Mouse (Mus musculus) left cerebral cortex, adult 2 months (tissue): ENCODE measurements around the gene Fam198a. TPM values are rescaled to one million over a fixed set of nuclear protein-coding genes. Genes with fewer than 3 reads are reported as not detected.

Experiments
- DNase-seq, 2 experiments: peaks; one replicate each; pipeline ENCODE4 v3.0.0; 2021 to 2022; ENCODE audit warnings: low spot score in 2 of 2, mixed read lengths in 1 of 2; ENCODE audit errors: extremely low spot score in 1 of 2
- H3K27ac ChIP-seq: fragments of 200-600 bp; 2 replicates; pipeline ENCODE4 v1.8.1; 2022
- H3K4me3 ChIP-seq: fragments of 200-600 bp; 2 replicates; pipeline ENCODE4 v1.8.1; 2022
- CTCF ChIP-seq: fragments of 200-600 bp; IDR thresholded peaks from 2 replicates; pipeline ENCODE4 v1.8.1; 2022; ENCODE audit warnings: antibody characterized with exemption, mild to moderate bottlenecking, moderate library complexity
- intact Hi-C: fragments of 180-260 bp; cut with DNase I; formaldehyde crosslinking; loops from one replicate; pipeline ENCODE4 v1.15.1; 2025
- total RNA-seq, 2 experiments: library from RNA; stranded (reverse); gene quantifications; 2 replicates each; pipeline ENCODE4 v1.2.3; 2021

Gene Fam198a
- total RNA-seq, 2 experiments from 2014 or later: 6.4 to 6.6 TPM

DNA sequence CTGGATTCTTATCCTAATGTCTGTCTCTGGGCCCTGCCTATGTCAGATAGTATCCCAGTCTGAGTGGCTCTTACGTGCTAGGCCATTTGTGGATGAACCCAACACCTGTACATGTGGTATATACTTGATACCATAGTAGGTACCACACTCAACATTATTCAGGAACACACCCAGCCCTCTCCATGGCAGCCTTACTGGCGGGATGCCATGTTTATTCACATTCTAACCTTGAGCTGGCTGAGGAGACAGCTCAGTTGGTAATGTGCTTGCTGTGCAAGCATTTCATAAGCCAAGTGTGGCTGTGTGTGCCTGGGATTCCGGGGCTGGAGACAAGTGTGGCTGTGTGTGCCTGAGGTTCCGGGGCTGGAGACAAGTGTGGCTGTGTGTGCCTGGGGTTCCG is 17.5 kb downstream of the Fam198a start:
- intact Hi-C loops: no loop called here
- TF ChIP-seq CTCF: no peak

DNA sequence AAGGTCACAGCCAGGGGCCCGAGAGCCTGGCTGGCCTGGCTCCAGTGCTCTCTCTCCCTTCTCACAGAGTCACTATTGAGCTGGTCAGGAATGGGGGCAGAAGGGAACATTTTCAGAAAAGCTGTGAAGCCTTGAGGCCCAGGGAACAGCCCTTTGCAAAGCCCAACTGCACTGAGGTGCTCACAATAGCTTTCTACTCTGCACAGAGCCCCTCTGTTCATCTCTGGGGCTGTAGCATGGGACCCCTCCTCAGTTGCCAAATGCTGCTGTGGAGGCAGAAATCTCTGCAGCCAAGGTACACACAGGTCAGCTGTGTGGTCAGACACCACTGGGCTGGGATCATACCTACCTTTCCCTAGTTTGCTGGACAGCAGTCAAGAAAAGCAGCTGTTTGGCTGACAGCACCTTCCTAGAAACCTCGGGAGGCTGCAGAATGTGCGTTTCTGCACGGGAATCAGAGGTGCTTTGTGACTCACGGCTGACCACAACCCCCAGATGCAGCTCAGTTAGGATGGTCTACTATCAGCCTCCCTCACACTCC is 19.1 kb downstream of the Fam198a start:
- no peak for DNase-seq
- Histone ChIP-seq H3K4me3 (no peak overlapping the region), H3K27ac (peak overlapping the region; percentile 32; the same call in 1 of the 2 replicates)
- no peak for TF ChIP-seq CTCF
- intact Hi-C loops: no loop called here

More for the DNA sequence above, 17.5 kb downstream of the Fam198a start:
- no peak overlapping the region for H3K4me3 ChIP-seq
- no peak for DNase-seq
- H3K27ac ChIP-seq: no peak overlapping the region

DNA sequence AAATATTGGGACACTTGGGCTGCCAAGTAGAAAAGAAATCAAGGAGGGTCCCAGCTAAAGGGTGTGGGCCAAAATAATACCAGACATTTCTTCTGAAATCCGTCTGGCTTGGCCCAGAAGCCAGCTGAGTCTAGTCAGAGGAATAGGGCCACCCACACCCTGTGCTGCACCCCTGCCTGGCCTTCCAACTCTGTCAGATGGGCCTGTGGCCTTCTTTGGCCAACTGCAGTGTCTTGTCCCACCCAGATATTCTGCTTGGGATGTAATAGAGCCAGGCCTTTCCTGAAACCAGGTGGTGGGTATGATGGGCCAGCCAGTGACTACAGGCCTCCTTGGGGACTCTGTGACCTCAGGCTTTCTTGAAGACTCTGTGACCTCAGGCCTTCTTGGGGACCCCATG is 22.4 kb downstream of the Fam198a start:
- TF ChIP-seq CTCF: no peak
- intact Hi-C loops: no loop called here
- no peak overlapping the region for H3K27ac ChIP-seq
- H3K4me3 ChIP-seq: no peak overlapping the region
- DNase-seq: no peak

DNA sequence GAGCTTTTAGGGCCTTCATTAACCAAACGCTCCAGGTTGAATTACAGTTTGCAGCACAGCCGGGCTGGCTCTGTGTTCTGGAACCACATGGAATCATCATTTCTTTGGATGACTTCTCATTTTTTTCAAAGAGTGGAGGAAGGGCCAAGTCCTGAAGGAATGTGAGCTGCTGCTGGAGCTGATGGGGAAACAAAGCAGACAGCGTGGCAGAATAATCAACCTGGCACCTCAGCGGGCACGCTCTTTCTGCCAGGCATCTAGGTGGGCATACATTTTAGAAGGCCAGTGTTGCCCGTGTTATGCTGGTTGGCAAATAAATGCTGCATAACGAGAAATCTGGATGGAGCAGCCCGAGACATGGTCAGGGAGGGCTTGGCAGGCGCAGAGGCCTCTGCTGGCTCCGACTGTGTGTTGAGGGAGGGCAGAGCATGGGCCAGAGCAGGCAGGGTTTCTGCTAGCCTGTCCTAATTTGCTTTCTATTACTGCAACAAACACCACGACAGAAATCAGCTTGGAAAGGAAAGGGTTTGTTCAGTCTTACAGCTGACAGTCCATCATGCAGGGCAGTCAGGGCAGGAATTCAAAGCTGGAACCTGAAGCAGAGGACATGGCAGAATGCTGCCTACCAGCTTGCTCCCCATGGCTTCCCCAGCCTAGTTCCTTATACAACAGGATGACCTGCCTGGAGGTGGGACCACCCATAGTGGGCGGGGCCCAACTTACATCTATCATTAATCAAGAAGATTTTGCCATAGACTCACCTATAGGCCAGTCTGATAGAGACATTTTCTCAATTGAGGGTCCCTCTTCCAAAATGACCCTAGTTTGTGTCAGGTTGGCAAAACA is 23.6 kb downstream of the Fam198a start:
- Histone ChIP-seq H3K4me3 (no peak overlapping the region), H3K27ac (no peak overlapping the region)
- no peak for DNase-seq
- intact Hi-C loops: no loop called here
- no peak for TF ChIP-seq CTCF

DNA sequence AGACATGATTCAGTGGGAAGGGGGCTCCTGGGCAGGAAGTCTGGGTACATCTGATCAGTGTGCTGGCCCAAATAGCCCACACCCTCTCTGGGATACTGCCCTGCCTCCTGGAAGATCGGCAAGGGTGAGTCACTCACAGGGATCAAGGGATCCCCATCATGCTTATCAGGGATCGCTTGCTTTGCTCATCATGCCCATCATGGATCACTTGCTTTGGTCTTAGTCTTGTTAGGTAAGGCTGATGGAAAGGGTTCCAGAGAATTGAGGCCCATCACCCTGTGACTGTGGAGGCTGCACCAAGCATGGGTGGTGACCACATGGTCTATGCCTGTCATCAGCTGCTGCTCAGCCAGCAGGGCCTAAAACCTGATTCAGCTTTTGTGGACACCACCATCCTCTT is 24.5 kb downstream of the Fam198a start:
- no peak for DNase-seq
- Histone ChIP-seq H3K4me3 (no peak overlapping the region), H3K27ac (no peak overlapping the region)
- TF ChIP-seq CTCF: no peak
- intact Hi-C loops: no loop called here

DNA sequence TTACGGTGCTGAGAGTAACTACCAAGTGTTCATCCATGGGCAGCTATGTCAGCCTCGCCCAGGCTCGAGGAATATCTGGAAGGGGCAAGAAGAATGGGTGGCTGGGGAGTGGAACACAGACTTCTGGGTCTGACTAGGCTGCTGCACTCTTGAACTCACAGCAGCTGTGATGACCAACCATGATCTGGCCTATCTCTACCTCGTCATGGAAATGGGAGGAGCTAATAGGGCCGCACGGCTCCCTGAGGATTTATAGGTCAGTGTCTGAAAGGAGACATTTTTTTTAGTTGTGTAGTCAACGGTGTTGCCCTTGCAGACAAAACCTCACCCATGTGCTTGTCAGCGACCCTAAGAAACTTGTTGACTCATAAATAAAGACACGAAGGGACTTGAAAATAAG is 30.3 kb downstream of the Fam198a start:
- Histone ChIP-seq H3K27ac (no peak overlapping the region), H3K4me3 (no peak overlapping the region)
- TF ChIP-seq CTCF: no peak
- intact Hi-C loops: no loop called here
- DNase-seq: no peak

DNA sequence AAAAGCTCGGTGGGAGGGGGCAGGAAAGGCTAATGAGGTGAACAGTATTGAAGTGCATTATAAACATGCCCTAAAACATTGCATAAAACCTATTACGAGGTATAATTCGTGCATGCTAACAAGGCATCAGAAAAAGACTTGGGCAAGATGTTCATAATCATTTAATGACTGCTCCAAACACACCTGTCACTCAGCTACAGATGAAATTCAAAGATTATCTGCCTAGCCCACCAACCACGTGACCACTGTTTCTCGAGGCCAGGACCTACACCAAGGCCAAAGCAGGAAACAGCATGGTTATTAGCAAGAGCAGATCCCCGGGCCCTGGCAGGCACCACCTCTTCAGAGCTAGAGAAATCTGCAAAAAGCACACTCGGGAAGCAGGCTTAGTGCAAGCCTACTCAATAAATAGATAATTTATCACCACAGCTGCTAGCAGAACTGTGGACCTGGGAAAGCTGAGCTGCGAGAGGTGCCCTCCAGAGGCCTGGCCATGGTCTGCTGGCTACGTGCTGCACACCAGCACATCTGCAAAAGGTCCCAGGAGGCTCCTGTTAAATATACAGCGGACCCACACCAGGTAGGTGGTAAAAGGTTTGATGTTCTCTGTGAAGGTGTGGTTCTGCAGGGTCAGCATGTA is 30.8 kb downstream of the Fam198a start:
- intact Hi-C loops: no loop called here
- Histone ChIP-seq H3K4me3 (no peak overlapping the region), H3K27ac (no peak overlapping the region)
- no peak for DNase-seq
- no peak for TF ChIP-seq CTCF

DNA sequence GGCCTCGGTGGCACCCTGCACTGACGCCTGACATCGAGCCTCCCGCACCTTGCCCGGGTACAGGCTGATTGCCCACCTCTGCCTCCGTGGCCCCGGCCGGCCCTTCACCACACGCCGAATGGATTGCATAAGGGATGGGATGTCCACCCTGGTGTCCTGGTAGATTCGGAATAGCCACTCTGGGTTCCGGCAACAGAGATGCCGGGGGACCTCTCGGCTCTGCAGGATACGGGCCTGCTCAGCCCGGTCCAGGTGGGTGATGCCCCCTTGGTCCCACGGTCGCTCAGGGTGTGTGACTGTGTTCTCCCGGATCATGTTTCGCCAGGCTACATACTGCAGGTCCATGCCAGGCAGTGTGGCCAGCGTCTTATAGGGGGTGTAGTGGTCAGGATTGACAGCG is 31.4 kb downstream of the Fam198a start:
- Histone ChIP-seq H3K27ac (no peak overlapping the region), H3K4me3 (no peak overlapping the region)
- no peak for DNase-seq
- intact Hi-C loops: no loop called here
- TF ChIP-seq CTCF: no peak

DNA sequence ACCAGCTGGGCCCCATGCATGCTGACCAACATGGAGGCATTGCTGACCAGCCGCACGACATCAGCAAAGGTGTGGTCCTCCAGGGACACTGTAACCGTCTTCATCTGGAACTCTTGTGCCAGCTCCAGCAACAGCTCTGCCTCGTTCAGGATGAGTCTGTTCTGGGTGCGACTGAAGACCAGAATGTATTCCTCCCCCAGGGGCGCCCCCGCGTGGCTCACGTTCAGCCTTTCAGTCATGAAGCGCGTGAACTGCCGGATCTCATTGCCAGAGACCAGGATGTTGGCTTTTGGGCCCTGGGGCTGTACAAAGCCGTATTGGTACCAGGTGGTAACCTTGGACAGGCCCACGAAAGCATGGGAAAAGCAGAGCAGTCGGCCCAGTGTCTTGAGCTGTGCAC is 31.9 kb downstream of the Fam198a start:
- Histone ChIP-seq H3K4me3 (no peak overlapping the region), H3K27ac (no peak overlapping the region)
- intact Hi-C loops: no loop called here
- no peak for TF ChIP-seq CTCF
- no peak for DNase-seq

DNA sequence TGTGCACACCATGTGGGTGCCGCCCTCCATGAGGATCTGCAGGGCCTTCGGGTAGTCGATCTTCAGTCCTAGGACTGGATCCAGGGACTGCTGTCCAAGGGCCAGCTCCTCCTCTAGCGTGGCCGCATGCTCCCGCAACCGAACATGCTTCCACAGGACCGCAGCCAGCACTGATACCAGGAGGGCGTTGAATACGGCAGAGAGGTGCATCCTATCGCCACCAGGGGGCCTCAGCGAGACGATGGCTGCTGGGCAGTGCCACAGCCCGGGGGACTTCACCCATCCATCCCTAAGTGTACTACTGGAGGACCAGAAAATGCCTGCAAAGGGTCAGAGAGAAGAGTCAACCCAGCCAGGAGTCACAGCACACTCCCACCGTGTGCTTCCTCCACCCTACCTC is 32.7 kb downstream of the Fam198a start:
- intact Hi-C loops: no loop called here

DNA sequence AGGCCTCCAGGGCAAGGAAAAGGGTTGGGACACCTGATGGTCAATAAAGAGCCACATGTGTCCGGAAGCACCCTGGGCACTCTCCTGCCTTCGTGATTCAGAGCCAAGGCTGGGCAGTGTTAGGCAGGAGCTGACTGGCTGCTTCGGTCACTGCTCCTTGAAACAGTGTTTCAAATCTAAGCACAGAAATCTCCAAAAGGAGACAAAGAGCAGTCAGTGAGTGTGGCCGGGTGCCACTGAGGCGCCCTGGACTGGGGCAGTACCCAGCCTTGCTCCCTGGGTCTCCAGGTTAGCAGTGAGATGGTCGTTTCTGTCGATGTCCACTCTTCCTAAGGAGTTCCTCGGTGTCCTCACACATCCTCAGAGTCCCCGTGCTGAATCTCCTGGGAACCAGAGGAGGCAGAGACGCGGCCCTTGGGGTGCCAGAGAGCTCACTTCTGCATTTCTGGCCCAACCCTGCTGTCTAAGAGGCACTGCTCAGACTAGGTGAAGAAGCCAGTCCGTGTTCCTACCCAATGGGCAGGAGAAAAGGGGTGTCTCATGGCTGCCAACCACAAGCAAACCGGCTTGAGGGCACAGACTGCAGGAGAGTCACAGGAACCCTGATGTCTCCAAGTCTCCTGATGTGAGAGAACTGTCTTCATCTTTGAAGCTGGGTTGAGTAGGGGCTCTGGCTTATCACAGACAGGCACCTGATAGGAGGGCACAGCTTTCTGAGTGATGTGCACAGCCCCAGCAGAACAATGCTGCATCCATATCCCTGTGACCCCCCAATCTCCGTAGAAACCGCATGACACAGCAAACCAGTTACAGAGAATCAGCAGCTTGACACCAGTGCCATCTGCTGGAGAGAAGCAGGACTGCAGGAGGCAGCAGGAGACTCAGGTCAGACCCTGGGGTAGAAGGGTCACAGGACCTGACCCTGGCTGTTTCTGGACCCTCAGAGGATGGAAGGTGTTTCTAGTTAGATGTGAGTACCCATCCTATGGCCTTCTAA is 34.0 kb downstream of the Fam198a start:
- no peak overlapping the region for H3K4me3 ChIP-seq
- H3K27ac ChIP-seq: peak overlapping the region; percentile 79
- intact Hi-C loops: loop anchor here (1.0 to 5.0 kb wide), 3 partner anchors 37 to 137 kb away; no protein-coding TSS in a partner anchor
- peak; percentile 75 to 82 for DNase-seq
- TF ChIP-seq CTCF: peak; percentile 98

More for the DNA sequence above, 32.7 kb downstream of the Fam198a start:
- peak; percentile 79 to 85 for DNase-seq
- Histone ChIP-seq H3K27ac (no peak overlapping the region; the same call in 1 of the 2 replicates), H3K4me3 (no peak overlapping the region)
- TF ChIP-seq CTCF: peak; percentile 92
